ENCODE assay signal across 7 mouse cellular contexts in genomic region chr4:105157276-105158168, GRCm38 (mm10). TPM values are rescaled to one million over a fixed set of nuclear protein-coding genes. Genes with fewer than 3 reads are reported as not detected.
DNase-seq lines count a peak whose midpoint lies in the region; ATAC-seq and TF ChIP-seq lines count a peak whose summit lies in the region.

Gene Plpp3, plus strand, starts transcription at chr4:105157347.

- H3K9ac ChIP-seq in embryonic facial prominence, embryonic 13.5 days: peak within 1 kb of the TSS; percentile 97
- peak within 1 kb of the TSS; percentile 94 for H3K9ac ChIP-seq in heart, adult 2 months (ENCODE audit: low read depth, low read length)
- peak within 1 kb of the TSS; percentile 99 for H3K9ac ChIP-seq in limb, embryonic 13.5 days
- peak within 1 kb of the TSS; percentile 83 for H3K9ac ChIP-seq in midbrain, embryonic 14.5 days (replicated peaks; ENCODE audit: low read length)

- H3K4me1 ChIP-seq in bone marrow, adult 2 months (ENCODE audit: control insufficient read depth, insufficient read depth, low read length): no peaks in the 10 kb centered on the region; the same call in 1 of the 2 replicates
- peaks cover 30% of the 10 kb centered on the region for H3K4me1 ChIP-seq in embryonic facial prominence, embryonic 13.5 days
- peaks cover 7% of the 10 kb centered on the region for H3K4me1 ChIP-seq in heart, adult 2 months (ENCODE audit: control insufficient read depth, insufficient read depth, low read length)
- peaks cover 34% of the 10 kb centered on the region for H3K4me1 ChIP-seq in limb, embryonic 13.5 days
- H3K4me1 ChIP-seq in midbrain, embryonic 14.5 days (ENCODE audit: control insufficient read depth, insufficient read depth, low read length): peaks cover 19% of the 10 kb centered on the region; the same call in 1 of the 2 replicates

- H3K36me3 ChIP-seq in embryonic facial prominence, embryonic 13.5 days: peaks cover 17% of the 10 kb centered on the region
- peaks cover 23% of the 10 kb centered on the region for H3K36me3 ChIP-seq in heart, adult 2 months (ENCODE audit: control insufficient read depth, insufficient read depth, low read length)
- peaks cover 15% of the 10 kb centered on the region for H3K36me3 ChIP-seq in limb, embryonic 13.5 days
- no peaks in the 10 kb centered on the region for H3K36me3 ChIP-seq in midbrain, embryonic 14.5 days (ENCODE audit: control insufficient read depth, insufficient read depth, low read length)

- no peaks in the 10 kb centered on the region for H3K9me3 ChIP-seq in embryonic facial prominence, embryonic 13.5 days
- H3K9me3 ChIP-seq in limb, embryonic 13.5 days: no peaks in the 10 kb centered on the region
- H3K9me3 ChIP-seq in midbrain, embryonic 14.5 days (ENCODE audit: control insufficient read depth, low read length): no peaks in the 10 kb centered on the region

- intact Hi-C loops in heart, adult 2 months (cut with DNase I): loop anchor here (1.0 to 10.0 kb wide), 12 partner anchors 47 to 897 kb away; no protein-coding TSS in a partner anchor

- H3K27me3 ChIP-seq in embryonic facial prominence, embryonic 13.5 days: no peaks in the 10 kb centered on the region
- H3K27me3 ChIP-seq in heart, adult 2 months (ENCODE audit: control insufficient read depth, insufficient read depth, low read length): no peaks in the 10 kb centered on the region
- H3K27me3 ChIP-seq in limb, embryonic 13.5 days: peaks cover 3% of the 10 kb centered on the region; the same call in 1 of the 2 replicates
- no peaks in the 10 kb centered on the region for H3K27me3 ChIP-seq in midbrain, embryonic 14.5 days (ENCODE audit: control insufficient read depth, insufficient read depth, low read length)

- peak; percentile 91 to 92 for DNase-seq in heart, adult 2 months
- peak; percentile 89 to 91 for DNase-seq in kidney, adult 8-10 months
- peak; percentile 84 for DNase-seq in midbrain, embryonic 14.5 days
- peak; percentile 44 to 59 for DNase-seq in spleen, postnatal 36 days (ENCODE audit: low spot score in 2 of 2)

- peak; percentile 91 for ATAC-seq in embryonic facial prominence, embryonic 13.5 days (ENCODE audit: insufficient number of reproducible peaks, insufficient read depth, low FRiP score, low TSS enrichment, low read depth)
- ATAC-seq in limb, embryonic 13.5 days (ENCODE audit: low FRiP score, low read depth): peak; percentile 94
- ATAC-seq in midbrain, embryonic 14.5 days (ENCODE audit: low FRiP score, low TSS enrichment): peak; percentile 77

- H3K4me3 ChIP-seq in bone marrow, adult 2 months (replicated peaks; ENCODE audit: control insufficient read depth, low read depth, low read length): peak within 1 kb of the TSS; percentile 71
- H3K4me3 ChIP-seq in embryonic facial prominence, embryonic 13.5 days: peak within 1 kb of the TSS; percentile 95
- peak within 1 kb of the TSS; percentile 99 for H3K4me3 ChIP-seq in heart, adult 2 months
- peak within 1 kb of the TSS; percentile 96 for H3K4me3 ChIP-seq in limb, embryonic 13.5 days
- peak within 1 kb of the TSS; percentile 75 for H3K4me3 ChIP-seq in midbrain, embryonic 14.5 days (replicated peaks; ENCODE audit: low read depth, low read length)

- H3K27ac ChIP-seq in bone marrow, adult 2 months (ENCODE audit: control insufficient read depth, insufficient read depth, low read depth, low read length, poor library complexity): peak within 1 kb of the TSS; percentile 53; the same call in 1 of the 2 replicates
- peak within 1 kb of the TSS; percentile 99 for H3K27ac ChIP-seq in embryonic facial prominence, embryonic 13.5 days
- peak within 1 kb of the TSS; percentile 95 for H3K27ac ChIP-seq in heart, adult 2 months
- peak within 1 kb of the TSS; percentile 99 for H3K27ac ChIP-seq in limb, embryonic 13.5 days
- H3K27ac ChIP-seq in midbrain, embryonic 14.5 days (replicated peaks; ENCODE audit: low read depth, low read length): peak within 1 kb of the TSS; percentile 83

- H3K4me2 ChIP-seq in embryonic facial prominence, embryonic 13.5 days: peak within 1 kb of the TSS; percentile 85
- peak within 1 kb of the TSS; percentile 92 for H3K4me2 ChIP-seq in limb, embryonic 13.5 days (replicated peaks)
- peak within 1 kb of the TSS; percentile 81 for H3K4me2 ChIP-seq in midbrain, embryonic 14.5 days (ENCODE audit: low read length)

- under 1% methylated on average over 76 of the region's 77 CpGs for WGBS in bone marrow, adult 2 months
- under 1% methylated on average over 76 of the region's 77 CpGs for WGBS in embryonic facial prominence, embryonic 13.5 days
- under 1% methylated on average over 77 of the region's 77 CpGs for WGBS in heart, adult 2 months
- WGBS in limb, embryonic 13.5 days: under 1% methylated on average over 77 of the region's 77 CpGs
- WGBS in midbrain, embryonic 14.5 days: under 1% methylated on average over 77 of the region's 77 CpGs

- peak; percentile 90 for TF ChIP-seq EP300 in heart, adult 2 months (IDR thresholded peaks at IDR 0.05; ENCODE audit: insufficient read depth, low read depth, low read length)

- H3K79me2 ChIP-seq in heart, adult 2 months (replicated peaks; ENCODE audit: control insufficient read depth, insufficient read depth, low read length): peaks cover 7% of the 10 kb centered on the region

- TF ChIP-seq CTCF in bone marrow, adult 2 months (IDR thresholded peaks at IDR 0.05; ENCODE audit: control insufficient read depth, insufficient read depth, low read length): no peak
- no peak for TF ChIP-seq CTCF in heart, adult 2 months (IDR thresholded peaks at IDR 0.05)

- TF ChIP-seq POLR2A in bone marrow, adult 2 months (IDR thresholded peaks at IDR 0.05; ENCODE audit: borderline replicate concordance, control insufficient read depth, low read depth, low read length): peak; percentile 64
- TF ChIP-seq POLR2A in heart, adult 2 months (IDR thresholded peaks at IDR 0.05; ENCODE audit: insufficient read depth, low read depth, low read length): peak; percentile 100

RNA-seq across cellular contexts. Expression of gene Plpp3, which starts in this region (rescaled TPM):
- 3.4 and 7.9 TPM in 2 replicates for polyA plus RNA-seq in bone marrow, adult 2 months (2011; ENCODE audit: insufficient read depth, insufficient read length, low replicate concordance, missing spikeins)
- 150 and 160 TPM in 2 replicates for polyA plus RNA-seq in embryonic facial prominence, embryonic 13.5 days (2015; fragmentation: Nextera tagmentation; extraction: Ambion mirVana)
- 10 to 100 TPM; 64.8 to 74.0 TPM for total RNA-seq in heart, adult 2 months (2021)
- polyA plus RNA-seq in heart, adult 2 months (2012; rRNA removed): 76.9 and 92.0 TPM in 2 replicates
- 143 and 158 TPM in 2 replicates for polyA plus RNA-seq in limb, embryonic 13.5 days (2015; fragmentation: Nextera tagmentation; extraction: Ambion mirVana)
- 51.7 and 62.4 TPM in 2 replicates for polyA plus RNA-seq in midbrain, embryonic 14.5 days (2014; fragmentation: Nextera tagmentation; extraction: Ambion mirVana)

Comparison
In these comparisons a context has a peak if more than half of its experiments do, and no peak if none do; other contexts are left out.
1. Peak in every context shown above with its lines: DNase-seq, ATAC-seq, H3K4me3 ChIP-seq and H3K27ac ChIP-seq.